Mouse (Mus musculus) gastrocnemius, adult 18-20 months (tissue): Measurements from ENCODE around the gene Ulk4. TPM values are rescaled to one million over a fixed set of nuclear protein-coding genes. Genes with fewer than 3 reads are reported as not detected.

Experiments used
- microRNA-seq: library from miRNA; unstranded; fragments of <30 nt; microRNA quantifications from one replicate; pipeline ENCODE4 v1.2.0, GENCODE M21; 2021
- total RNA-seq, 2 experiments: library from RNA; stranded (reverse); gene quantifications; 2 replicates each; pipeline ENCODE4 v1.2.3; 2021

The Ulk4 gene
- total RNA-seq, 2 experiments from 2014 or later = 0.07 TPM

Small RNA genes within 50 kb of the gene (microRNA-seq; reads per million reads assigned to microRNA genes)
- not detected for gene Mir7090

Other genes with a start within 250 kb of the Ulk4 start
- gene Trak1, start 20.3 kb upstream of the Ulk4 start, total RNA-seq = 100 to 1,000 TPM; 172 to 191 TPM
- gene Cck, start 218.5 kb upstream of the Ulk4 start, total RNA-seq = not detected